Mouse (Mus musculus) heart, adult 2 months (tissue): ENCODE data around the gene Gm20388.

Source experiments
- CTCF ChIP-seq: fragments of 200-600 bp; IDR thresholded peaks from 2 replicates; pipeline ENCODE4 v1.8.1; 2022; ENCODE audit warnings: antibody characterized with exemption, mild to moderate bottlenecking, moderate library complexity
- EP300 ChIP-seq: fragments of 200-500 bp; IDR thresholded peaks from 2 replicates; pipeline ENCODE4 v1.6.1; 2011; ENCODE audit warnings: low read depth, low read length, control low read depth; ENCODE audit not compliant: insufficient read depth
- POLR2A ChIP-seq: fragments of 200-500 bp; IDR thresholded peaks from 2 replicates; pipeline ENCODE4 v1.6.1; 2011; ENCODE audit warnings: mild to moderate bottlenecking, low read depth, low read length, control low read depth; ENCODE audit not compliant: insufficient read depth

DNA sequence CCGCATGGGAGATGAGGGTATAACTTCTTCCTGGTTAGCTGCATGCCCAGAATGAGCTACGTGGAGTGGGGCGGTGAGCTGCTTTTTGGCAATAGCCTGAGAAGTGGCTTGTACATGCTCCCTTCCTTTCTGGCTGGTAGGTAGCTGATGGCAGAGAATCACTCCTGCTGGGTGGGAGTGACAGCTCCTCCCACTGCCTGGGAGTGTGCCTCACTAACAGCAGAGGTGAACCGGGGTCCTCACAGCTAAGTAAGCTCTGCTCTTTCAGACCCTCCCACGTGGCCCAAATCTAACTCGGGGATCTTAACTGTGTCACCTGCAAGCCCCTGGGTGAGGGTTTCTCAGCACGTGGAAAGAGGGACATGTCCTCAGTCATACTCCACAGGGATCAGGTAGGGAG is 3321.9 kb downstream of the Gm20388 start:
- TF ChIP-seq CTCF (no peak), POLR2A (no peak), EP300 (no peak)
